Mouse (Mus musculus) kidney, adult 2 months (tissue): Measurements from ENCODE around the gene Kxd1. TPM values are rescaled to one million over a fixed set of nuclear protein-coding genes. Genes with fewer than 3 reads are reported as not detected.
"Not testable (repeated sequence)": the region's sequence is repeated elsewhere in the genome, so short reads cannot be mapped to it uniquely, and the experiment has no call there.

Experiments
- DNase-seq: peaks from one replicate; pipeline ENCODE4 v3.0.0; 2021
- H3K27ac ChIP-seq: fragments of 200-500 bp; 2 replicates; pipeline ENCODE4 v1.5.1; 2012; ENCODE audit warnings: low read depth, low read length, control low read depth, inconsistent platforms; ENCODE audit not compliant: insufficient read depth
- H3K27me3 ChIP-seq: fragments of 200-500 bp; replicated peaks from 2 replicates; pipeline ENCODE4 v1.6.1; 2012; ENCODE audit warnings: mild to moderate bottlenecking, moderate library complexity, low read length, inconsistent platforms; ENCODE audit not compliant: control insufficient read depth, insufficient read depth
- H3K36me3 ChIP-seq: fragments of 200-500 bp; 2 replicates; pipeline ENCODE4 v1.6.1; 2012; ENCODE audit warnings: mild to moderate bottlenecking, moderate library complexity, low read length, inconsistent platforms; ENCODE audit not compliant: control insufficient read depth, insufficient read depth
- H3K4me1 ChIP-seq: fragments of 200-500 bp; 2 replicates; pipeline ENCODE4 v1.6.1; 2011; ENCODE audit warnings: low read length; ENCODE audit not compliant: control insufficient read depth, insufficient read depth
- H3K4me3 ChIP-seq: fragments of 200-500 bp; 2 replicates; pipeline ENCODE4 v1.5.1; 2011; ENCODE audit warnings: mild to moderate bottlenecking, low read depth, low read length, control low read depth; ENCODE audit not compliant: insufficient read depth
- CTCF ChIP-seq: fragments of 200-500 bp; conservative IDR thresholded peaks from 2 replicates; pipeline ENCODE4 v1.5.1; 2011; ENCODE audit warnings: low read depth, mild to moderate bottlenecking, control low read depth, low read length, moderate library complexity, mixed read lengths; ENCODE audit not compliant: insufficient read depth, insufficient read length
- POLR2A ChIP-seq: fragments of 200-500 bp; IDR thresholded peaks from one replicate; pipeline ENCODE4 v1.6.1; 2011; ENCODE audit warnings: low read depth, low read length, control low read depth
- WGBS: fragments of 180-500 bp; shearing (Covaris S2); methylation state at CpG from one replicate; pipeline ENCODE4 v1.1.7; 2018; 5-methylcytosine and 5-hydroxymethylcytosine counted together
- polyA plus RNA-seq: library from polyadenylated mRNA; depleted of rRNA; stranded (reverse); fragments of >200 nt; gene quantifications from 2 replicates; pipeline ENCODE4 v1.2.3, GENCODE M21; 2012

Gene Kxd1
- polyA plus RNA-seq, 1 experiment: 151 TPM

- no peak for DNase-seq
- Histone ChIP-seq H3K36me3 (no peaks in the 10 kb centered on the region), H3K27ac (no peak overlapping the region), H3K4me1 (peaks cover 12% of the 10 kb centered on the region), H3K27me3 (no peaks in the 10 kb centered on the region), H3K4me3 (no peak overlapping the region)
- 23% methylated on average over 2 of the region's 2 CpGs for WGBS
- TF ChIP-seq CTCF (no peak), POLR2A (no peak)
Measured at GRCm38 (mm10) chr8:70513441-70513840, 14.3 kb downstream of the Kxd1 start.

- H3K27me3 ChIP-seq: no peaks in the 10 kb centered on the region
- 90% methylated on average over 11 of the region's 11 CpGs for WGBS
- H3K4me3 ChIP-seq: no peak overlapping the region
- peaks cover 12% of the 10 kb centered on the region for H3K4me1 ChIP-seq
- no peak overlapping the region for H3K27ac ChIP-seq
- H3K36me3 ChIP-seq: no peaks in the 10 kb centered on the region; the same call in 1 of the 2 replicates
- TF ChIP-seq CTCF: no peak
- no peak for TF ChIP-seq POLR2A
- DNase-seq: no peak
Measured at GRCm38 (mm10) chr8:70512253-70512903, 15.4 kb downstream of the Kxd1 start.

DNA sequence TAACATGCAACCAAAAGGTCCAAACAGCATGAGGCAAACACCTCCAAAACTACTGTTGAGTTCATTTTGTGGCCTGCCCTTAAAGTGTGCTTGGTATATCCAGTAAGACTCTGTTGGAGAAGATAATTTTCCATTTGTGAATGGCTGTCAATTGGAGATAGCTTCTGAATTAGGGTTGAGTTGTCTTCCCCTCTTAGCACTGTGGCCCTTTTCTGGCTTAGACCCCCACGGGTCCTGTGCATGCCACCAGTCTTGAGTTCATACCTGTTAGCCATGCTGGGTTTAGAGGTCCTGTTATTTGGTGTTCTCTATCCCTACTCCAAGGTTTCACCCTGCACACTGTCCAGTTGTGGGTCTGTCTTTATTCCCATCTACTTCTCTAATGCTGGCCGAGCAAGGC lies 16.0 kb downstream of the Kxd1 start:
- DNase-seq: no peak
- WGBS: 98% methylated on average over 2 of the region's 2 CpGs
- Histone ChIP-seq H3K4me1 (peaks cover 12% of the 10 kb centered on the region), H3K4me3 (no peak overlapping the region), H3K27ac (no peak overlapping the region), H3K27me3 (no peaks in the 10 kb centered on the region), H3K36me3 (no peaks in the 10 kb centered on the region; the same call in 1 of the 2 replicates)
- TF ChIP-seq CTCF (no peak), POLR2A (no peak)

DNA sequence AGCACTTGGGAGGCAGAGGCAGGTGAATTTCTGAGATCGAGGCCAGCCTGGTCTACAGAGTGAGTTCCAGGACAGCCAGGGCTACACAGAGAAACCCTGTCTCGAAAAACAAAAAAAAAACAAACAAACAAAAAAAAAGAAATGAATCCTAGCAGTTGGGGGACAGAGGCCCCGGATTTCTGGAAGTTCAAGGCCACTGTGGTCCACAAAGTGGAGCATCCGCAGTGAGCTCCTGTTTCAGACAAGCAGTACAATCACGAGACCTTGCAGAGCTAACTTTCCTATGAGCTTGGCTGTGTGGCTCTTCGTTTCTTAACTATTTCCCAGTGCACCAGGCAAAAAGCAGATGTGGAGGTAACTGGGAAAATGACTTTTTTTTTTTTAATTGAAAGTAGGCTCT lies 16.6 kb downstream of the Kxd1 start:
- not testable (repeated sequence) for H3K27ac ChIP-seq, DNase-seq, H3K36me3 ChIP-seq, H3K27me3 ChIP-seq
- Histone ChIP-seq H3K4me3 (peak overlapping the region; percentile 86), H3K4me1 (peaks cover 12% of the 10 kb centered on the region)
- 80% methylated on average over 6 of the region's 6 CpGs for WGBS

DNA sequence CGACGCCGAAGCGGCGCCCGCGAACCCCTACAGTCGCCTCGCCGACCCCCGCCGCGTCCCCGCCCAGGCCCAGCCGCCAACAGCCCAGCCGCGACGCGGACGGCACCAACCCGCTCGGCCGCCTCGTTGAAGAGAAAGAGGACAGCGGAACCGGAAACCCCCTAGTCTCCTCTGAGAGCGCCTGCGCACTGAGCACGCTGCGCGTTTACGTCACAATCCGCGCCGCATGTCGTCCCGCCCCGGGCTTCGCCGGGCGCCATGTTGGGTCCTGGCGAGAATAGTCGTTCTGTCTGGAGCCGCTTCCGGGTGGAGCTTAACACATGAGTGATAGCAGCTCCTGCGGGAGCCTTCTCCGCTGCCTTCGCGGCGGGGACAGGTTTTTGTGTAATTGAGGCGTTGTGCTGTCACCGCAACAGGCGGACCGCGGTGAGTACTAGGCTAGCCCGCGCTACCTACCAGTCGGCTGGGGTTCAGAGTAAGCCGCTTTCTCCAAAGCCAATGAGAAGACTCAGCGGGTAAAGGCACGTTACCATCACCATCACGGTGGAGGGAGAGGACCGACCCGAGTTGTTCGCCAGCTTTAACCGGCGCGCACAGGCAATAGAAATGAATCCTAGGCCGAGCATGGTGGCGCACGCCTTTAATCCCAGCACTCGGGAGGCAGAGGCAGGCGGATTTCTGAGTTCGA lies 17.4 kb downstream of the Kxd1 start, which contains the start of gene Uba52:
TSS of gene Uba52 (minus strand) at position 574 of the 688 bp plus-strand sequence.
- H3K4me3 ChIP-seq: peak within 1 kb of the TSS; percentile 88
- DNase-seq: peak; percentile 98
- peaks cover 19% of the 10 kb centered on the region for H3K4me1 ChIP-seq
- no peaks in the 10 kb centered on the region for H3K27me3 ChIP-seq
- TF ChIP-seq CTCF: no peak
- TF ChIP-seq POLR2A: peak; percentile 66
- H3K27ac ChIP-seq: peak within 1 kb of the TSS; percentile 77
- no peaks in the 10 kb centered on the region; the same call in 1 of the 2 replicates for H3K36me3 ChIP-seq
- under 1% methylated on average over 74 of the region's 74 CpGs for WGBS

- Histone ChIP-seq H3K4me1 (peaks cover 22% of the 10 kb centered on the region), H3K27me3 (no peaks in the 10 kb centered on the region), H3K27ac (peak overlapping the region; percentile 60), H3K36me3 (no peaks in the 10 kb centered on the region; the same call in 1 of the 2 replicates), H3K4me3 (peak overlapping the region; percentile 88)
- no peak for TF ChIP-seq CTCF
- no peak for TF ChIP-seq POLR2A
- WGBS: 5% methylated on average over 25 of the region's 25 CpGs
- no peak for DNase-seq
Measured at GRCm38 (mm10) chr8:70509281-70509952, 18.3 kb downstream of the Kxd1 start.

GRCm38 (mm10) chr8:70507027-70507393 lies 20.7 kb downstream of the Kxd1 start:
- H3K36me3 ChIP-seq: no peaks in the 10 kb centered on the region; the same call in 1 of the 2 replicates
- TF ChIP-seq POLR2A (no peak), CTCF (no peak)
- DNase-seq: no peak
- peaks cover 18% of the 10 kb centered on the region for H3K4me1 ChIP-seq
- no peak overlapping the region for H3K4me3 ChIP-seq
- 62% methylated on average over 5 of the region's 5 CpGs for WGBS
- H3K27me3 ChIP-seq: no peaks in the 10 kb centered on the region
- H3K27ac ChIP-seq: no peak overlapping the region
